Mouse (Mus musculus) left cerebral cortex, adult 11 months (tissue): Measurements from ENCODE around the gene Vmn1r4.

Experiments used
- DNase-seq: peaks from one replicate; pipeline ENCODE4 v3.0.0; 2022; ENCODE audit warnings: low spot score

Vmn1r4 gene

DNA sequence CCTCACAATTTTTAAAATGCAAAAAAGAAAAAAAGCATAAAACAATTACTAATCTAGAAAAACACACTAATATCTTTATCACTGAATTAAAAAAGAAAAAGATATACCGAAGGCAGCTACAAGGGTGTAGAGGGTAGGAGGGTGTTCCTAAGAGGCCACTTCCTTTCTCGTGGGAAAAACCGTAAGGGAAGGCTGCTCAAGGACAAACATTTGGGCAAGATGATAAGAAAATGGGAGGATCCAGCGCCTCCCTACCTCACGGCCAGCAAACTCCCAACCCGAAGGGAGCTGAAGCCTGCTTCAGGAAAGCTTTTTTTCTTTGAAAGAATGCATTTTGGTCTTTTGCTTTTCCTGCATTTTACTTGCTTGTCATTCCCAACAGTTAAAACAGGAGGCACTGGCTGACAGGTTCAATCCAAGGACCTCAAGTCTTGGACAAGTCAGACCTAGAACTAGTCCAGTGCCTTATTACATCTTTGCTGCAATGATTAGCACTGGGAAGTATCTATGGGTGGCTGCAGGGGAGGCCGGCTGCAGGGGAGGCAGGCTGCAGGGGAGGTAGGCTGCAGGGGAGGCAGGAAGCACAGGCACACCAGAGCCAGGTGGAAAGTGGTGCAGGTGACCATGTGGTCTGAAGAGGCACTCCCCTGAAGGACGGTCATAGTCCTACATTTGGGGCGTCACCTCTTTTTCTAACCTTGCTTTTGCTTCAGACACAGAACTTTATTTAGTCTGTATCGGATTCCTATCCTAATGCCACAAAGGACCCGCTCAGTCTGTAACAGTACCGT, 6.0 kb upstream of the Vmn1r4 start:
- no peak for DNase-seq

DNA sequence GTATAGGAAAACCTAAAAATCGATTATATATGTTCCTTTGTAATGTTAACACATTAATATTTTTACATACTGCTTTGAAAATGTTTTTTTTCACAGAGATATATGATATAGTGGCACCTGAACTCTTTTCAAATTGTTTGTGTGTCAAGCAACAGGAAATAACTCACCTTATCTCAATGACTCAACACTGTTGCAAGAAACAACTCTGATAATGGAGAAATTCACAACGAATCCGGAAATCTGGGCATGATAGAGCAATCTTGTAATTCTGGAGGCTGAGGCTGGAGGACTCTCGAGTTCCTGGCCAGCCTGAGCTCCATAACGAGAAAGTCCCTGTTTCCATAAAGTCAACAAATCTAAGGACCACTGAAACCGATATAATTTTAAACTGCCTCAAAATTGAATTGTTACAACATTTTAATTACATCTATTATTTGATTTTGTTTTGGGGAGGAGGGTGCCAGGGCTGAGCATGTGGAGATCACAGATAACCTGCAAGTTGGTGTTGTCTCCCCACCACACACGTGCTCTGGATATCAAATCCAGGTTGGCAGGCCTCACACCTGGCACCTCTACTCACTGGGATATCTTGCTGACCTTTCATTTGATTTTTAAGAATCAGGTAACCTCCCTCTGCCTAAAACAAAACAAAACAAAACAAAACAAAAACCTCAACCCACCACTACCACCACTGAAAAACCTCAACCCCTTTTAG, 4.3 kb upstream of the Vmn1r4 start:
- no peak for DNase-seq

DNA sequence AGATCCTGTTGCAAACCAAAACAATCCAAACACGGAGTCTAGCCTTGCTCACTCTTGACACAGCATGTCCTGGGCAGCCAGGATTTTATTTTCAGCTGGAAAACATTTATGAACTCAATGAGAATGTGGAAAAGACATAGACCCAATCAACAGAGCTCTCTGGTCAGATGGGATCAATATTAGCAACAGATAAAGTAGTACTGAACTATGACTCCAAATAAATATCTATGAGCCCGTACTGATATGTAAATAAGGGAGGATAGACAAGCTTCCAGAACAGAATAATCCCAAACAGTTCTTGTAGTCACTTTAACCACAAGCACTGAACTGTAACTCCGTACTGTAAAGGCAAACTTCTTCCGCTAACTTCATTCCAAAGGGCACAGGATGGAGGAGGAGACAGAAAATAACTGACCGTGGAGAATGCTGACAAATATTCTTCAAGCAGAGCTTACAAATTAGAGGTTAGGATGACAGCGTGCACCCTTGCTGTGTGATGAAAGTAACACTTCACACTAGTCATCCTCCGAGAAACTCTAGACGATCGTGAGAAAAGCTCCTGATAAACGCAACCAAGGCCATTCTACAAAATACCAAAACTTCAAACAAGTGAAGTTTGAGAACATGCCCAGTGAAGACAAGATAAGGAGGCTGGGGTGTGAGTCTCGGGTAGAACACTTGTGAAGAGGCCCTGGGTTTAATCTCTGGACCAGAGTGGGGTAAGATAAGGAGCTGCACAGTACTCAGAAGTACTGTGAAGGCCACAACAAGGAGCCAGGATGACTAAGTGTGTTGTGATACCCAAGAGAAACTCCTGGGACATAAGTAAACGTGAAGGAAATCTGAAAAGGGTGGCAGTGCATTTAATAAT, 3.4 kb upstream of the Vmn1r4 start:
- no peak for DNase-seq

DNA sequence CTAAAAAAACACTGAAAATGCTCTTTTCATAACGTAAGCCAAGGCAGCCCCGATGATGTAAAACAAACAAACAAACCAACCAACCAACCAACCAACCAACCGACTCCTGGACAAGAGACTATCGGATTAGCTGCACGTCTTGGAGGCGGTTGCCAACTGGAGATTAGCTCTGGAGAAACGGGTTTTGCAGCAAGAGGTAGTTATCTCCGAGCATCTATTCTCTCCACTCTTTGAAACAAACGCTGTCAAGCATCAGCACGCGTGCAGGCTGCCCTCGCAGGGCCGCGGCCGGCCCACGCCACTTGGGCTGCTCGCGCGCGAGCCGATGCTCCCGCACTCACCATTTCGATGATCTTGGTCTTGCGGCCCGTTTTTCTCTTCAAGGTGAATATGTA, 487 bp upstream of the Vmn1r4 start:
- DNase-seq: no peak

DNA sequence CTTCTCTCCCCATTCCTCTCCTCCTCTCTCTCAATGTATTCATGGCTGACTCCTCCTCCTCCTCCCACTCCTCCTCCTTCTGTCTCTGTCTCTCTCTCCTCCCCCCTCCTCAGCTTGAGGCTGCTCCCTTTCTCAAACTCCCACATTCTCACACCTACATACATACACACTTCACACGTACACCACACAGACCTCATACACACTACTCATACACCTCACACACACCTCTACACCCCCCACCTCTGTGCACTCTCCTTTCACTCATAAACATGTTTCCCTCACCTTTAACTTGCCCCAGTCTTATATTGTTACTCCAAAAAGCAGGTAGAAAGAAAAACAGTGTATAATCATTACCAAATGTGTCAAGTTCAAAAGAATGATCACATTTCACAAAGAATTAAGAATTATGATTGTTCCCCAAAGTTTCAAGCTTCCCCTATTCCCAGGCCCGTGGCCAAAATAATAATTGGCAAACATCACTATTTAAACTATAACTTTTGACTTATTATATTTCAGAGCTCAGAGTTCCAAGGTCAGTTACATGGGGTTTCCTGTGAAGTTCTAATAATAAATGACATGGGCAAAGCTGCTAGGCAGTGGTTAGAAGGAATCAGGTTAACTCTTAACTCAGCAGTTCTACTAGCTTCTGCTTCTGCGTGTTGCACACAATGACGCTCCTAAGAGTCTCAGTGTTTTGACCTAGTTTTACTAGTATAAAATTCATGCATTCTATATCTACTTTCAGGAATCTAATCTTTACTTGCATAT, 8.0 kb downstream of the Vmn1r4 start:
- DNase-seq: no peak

GRCm38 (mm10) chr6:56932464-56932863, 8.6 kb downstream of the Vmn1r4 start:
- DNase-seq: no peak

GRCm38 (mm10) chr6:56934366-56934765, 10.6 kb downstream of the Vmn1r4 start:
- no peak for DNase-seq

- no peak for DNase-seq
Observed at GRCm38 (mm10) chr6:56956436-56956835, 32.6 kb downstream of the Vmn1r4 start.

GRCm38 (mm10) chr6:56969973-56970372, 46.2 kb downstream of the Vmn1r4 start, which contains the start of gene Vmn1r5:
Gene Vmn1r5, plus strand, starts transcription at chr6:56970273.
- DNase-seq: no peak

DNA sequence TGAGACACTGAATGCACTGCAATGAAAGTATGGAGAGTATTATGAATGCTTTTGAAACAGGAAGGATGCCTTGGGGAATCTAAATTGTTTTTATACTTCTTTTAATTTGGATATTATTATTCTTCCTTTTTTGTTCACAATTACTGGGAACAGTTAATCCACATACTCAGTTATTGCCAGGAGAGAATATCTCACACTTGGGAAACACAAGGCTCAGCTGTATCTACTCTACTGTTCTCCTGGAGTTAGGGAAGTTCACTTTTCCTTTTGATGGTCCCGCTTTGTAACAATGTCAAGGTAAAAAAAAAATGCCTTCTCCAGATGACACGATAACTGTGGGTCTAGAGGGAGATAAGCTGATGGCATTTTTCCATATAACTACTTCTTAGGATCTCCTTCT, 73.1 kb downstream of the Vmn1r4 start, which contains the start of gene Vmn1r6:
Gene Vmn1r6, plus strand, starts transcription at position 301 of the 400 bp plus-strand sequence.
- no peak for DNase-seq
